Mouse (Mus musculus) embryonic fibroblast, embryonic 13.5 days (primary cell): ENCODE data around the gene Riox1.

Experiments used
- CTCF ChIP-seq: IDR thresholded peaks from 2 replicates; pipeline ENCODE4 v1.5.1; 2011; ENCODE audit warnings: mild to moderate bottlenecking, control low read depth, low read length, moderate library complexity, borderline replicate concordance; ENCODE audit not compliant: insufficient read depth
- POLR2A ChIP-seq: IDR thresholded peaks from 2 replicates; pipeline ENCODE4 v1.6.1; 2011; ENCODE audit warnings: low read depth, mild to moderate bottlenecking, control low read depth, low read length, moderate library complexity

GRCm38 (mm10) chr12:83941938-83942337 lies 8.5 kb upstream of the Riox1 start:
- TF ChIP-seq CTCF = no peak
- no peak for TF ChIP-seq POLR2A
